Mouse (Mus musculus) midbrain, embryonic 10.5 days (tissue): ENCODE results near the gene Lrrc66. TPM values are rescaled to one million over a fixed set of nuclear protein-coding genes. Genes with fewer than 3 reads are reported as not detected.

Source experiments
- DNase-seq: peaks from one replicate; pipeline ENCODE4 v3.0.0-alpha.2; 2017; ENCODE audit warnings: low spot score
- H3K27ac ChIP-seq: fragments of 300-500 bp; sonication (generic); replicated peaks from 2 replicates; pipeline ENCODE4 v1.5.1; 2016; ENCODE audit warnings: mild to moderate bottlenecking
- H3K27me3 ChIP-seq: fragments of 300-500 bp; sonication (generic); 2 replicates; pipeline ENCODE4 v1.6.1; 2016; ENCODE audit warnings: low read depth, mild to moderate bottlenecking; ENCODE audit not compliant: poor library complexity, severe bottlenecking
- H3K36me3 ChIP-seq: fragments of 300-500 bp; sonication (generic); 2 replicates; pipeline ENCODE4 v1.6.1; 2016; ENCODE audit warnings: mild to moderate bottlenecking, moderate library complexity
- H3K4me1 ChIP-seq: fragments of 300-500 bp; sonication (generic); 2 replicates; pipeline ENCODE4 v1.6.1; 2016
- H3K4me3 ChIP-seq: fragments of 300-500 bp; sonication (generic); 2 replicates; pipeline ENCODE4 v1.5.1; 2016; ENCODE audit warnings: mild to moderate bottlenecking, moderate library complexity
- H3K9me3 ChIP-seq: fragments of 300-500 bp; sonication (generic); replicated peaks from 2 replicates; pipeline ENCODE4 v1.6.1; 2016; ENCODE audit warnings: mild to moderate bottlenecking
- WGBS: fragments of 180-500 bp; shearing (Covaris S2); methylation state at CpG from one replicate; pipeline ENCODE4 v1.1.7; 2016; 5-methylcytosine and 5-hydroxymethylcytosine counted together
- polyA plus RNA-seq: library from polyadenylated mRNA; unstranded; fragments of >200 nt; fragmentation: Nextera tagmentation; extraction: Ambion mirVana; gene quantifications from 2 replicates; pipeline ENCODE4 v1.2.1, GENCODE M21; 2016

Lrrc66 gene
- polyA plus RNA-seq, 1 experiment from 2014 or later, result 0.06 TPM

DNA sequence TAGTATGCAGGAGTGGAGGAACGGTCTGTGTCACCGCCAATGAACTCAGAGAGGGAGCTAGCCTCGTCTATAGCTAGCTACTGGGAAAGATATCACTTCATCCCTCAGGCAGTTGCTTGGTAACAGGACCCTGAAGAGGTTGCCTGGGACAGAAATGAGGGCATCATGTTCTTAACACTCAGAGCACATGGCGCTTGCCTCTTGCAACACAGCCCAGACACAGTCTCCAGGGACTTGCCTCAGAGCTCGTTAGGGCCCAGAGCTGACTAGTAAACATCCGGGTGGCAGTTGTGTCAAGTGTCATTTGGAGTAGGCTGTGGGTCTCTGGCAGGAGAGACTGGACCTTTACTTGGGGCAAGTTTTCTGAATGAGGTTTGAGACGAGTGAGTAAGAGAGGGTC, 58.5 kb downstream of the Lrrc66 start:
- H3K27me3 ChIP-seq, result no peaks in the 10 kb centered on the region
- WGBS, result 88% methylated on average over 7 of the region's 7 CpGs
- no peaks in the 10 kb centered on the region for H3K36me3 ChIP-seq
- H3K9me3 ChIP-seq, result no peaks in the 10 kb centered on the region
- no peak for DNase-seq
- no peak overlapping the region for H3K27ac ChIP-seq
- H3K4me3 ChIP-seq, result no peak overlapping the region
- peaks cover 18% of the 10 kb centered on the region for H3K4me1 ChIP-seq

DNA sequence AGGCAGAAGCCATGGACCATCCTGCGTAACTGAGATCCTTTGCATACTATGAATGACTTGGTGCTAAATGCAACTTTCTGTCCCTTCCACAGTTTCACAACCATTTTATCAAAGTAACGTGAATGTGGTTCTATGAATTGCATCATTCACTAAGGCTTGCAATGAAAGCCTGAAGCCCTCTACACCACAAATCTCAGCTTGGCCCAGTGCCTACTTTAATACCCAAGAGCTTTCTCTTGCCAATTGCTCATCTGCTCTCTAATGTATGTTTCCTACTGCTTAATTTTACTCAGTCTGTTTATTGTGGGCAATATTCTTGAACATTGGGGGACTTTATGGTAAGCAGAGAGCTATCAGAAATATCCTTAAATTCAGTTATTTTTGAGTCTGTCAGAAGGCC, 59.5 kb downstream of the Lrrc66 start:
- no peaks in the 10 kb centered on the region for H3K36me3 ChIP-seq
- no peak overlapping the region for H3K4me3 ChIP-seq
- DNase-seq, result no peak
- peaks cover 18% of the 10 kb centered on the region for H3K4me1 ChIP-seq
- H3K27ac ChIP-seq, result no peak overlapping the region
- no peaks in the 10 kb centered on the region for H3K27me3 ChIP-seq
- H3K9me3 ChIP-seq, result no peaks in the 10 kb centered on the region
- WGBS, result 90% methylated on average over 2 of the region's 2 CpGs

DNA sequence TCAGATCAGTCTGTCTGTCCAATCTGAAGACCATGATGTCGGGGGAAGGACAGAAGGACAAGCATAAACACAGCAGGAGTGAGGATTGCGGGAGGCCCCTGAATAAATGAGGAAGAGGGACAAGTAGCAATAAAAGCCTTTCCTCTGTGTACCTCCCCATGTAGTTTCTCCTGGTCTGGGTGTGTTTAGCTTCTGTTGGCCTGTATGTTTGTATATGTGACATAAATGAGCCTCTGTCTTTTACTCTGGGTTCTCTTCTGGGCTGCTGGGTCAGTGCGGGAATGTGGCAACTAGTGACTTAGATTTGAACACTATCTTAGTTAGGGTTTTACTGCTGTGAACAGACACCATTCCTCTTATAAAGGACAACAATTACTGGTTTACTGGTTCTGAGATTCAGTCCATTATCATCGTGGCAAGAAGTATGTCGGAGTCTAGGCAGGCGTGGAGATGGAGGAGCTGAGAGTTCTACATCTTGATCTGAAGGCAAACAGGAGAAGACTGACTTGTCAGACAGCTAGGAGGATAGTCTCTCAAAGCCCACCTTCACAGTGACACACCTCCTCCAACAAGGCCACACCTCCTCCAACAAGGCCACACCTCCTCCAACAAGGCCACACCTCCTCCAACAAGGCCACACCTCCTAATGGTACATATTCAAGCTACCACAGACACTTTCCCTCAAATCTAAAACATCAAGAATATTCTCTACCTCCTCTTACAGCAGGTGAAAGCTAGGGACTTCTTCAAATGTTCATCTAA, 60.8 kb downstream of the Lrrc66 start:
- 93% methylated on average over 6 of the region's 6 CpGs for WGBS
- Histone ChIP-seq H3K27ac (no peak overlapping the region), H3K36me3 (no peaks in the 10 kb centered on the region), H3K27me3 (no peaks in the 10 kb centered on the region), H3K4me1 (peaks cover 15% of the 10 kb centered on the region), H3K9me3 (no peaks in the 10 kb centered on the region), H3K4me3 (no peak overlapping the region)
- no peak for DNase-seq

DNA sequence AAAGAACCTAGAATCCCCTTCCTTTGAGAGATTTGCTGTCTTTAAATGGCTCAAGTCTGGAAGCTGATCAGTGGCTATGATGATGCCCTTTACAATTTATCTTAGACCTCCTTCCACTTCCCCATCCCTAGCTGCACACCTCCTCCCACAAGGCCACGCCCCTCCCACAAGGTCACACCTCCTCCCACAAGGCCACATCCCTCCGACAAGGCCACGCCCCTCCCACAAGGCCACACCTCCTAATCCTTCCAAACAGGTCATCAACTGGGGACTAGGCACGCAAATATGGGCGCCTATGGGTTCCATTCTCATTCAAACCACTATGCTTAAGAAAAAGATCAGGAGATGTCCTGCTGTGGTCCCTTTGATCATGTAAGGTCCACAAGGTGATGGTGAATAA, 63.1 kb downstream of the Lrrc66 start:
- Histone ChIP-seq H3K27ac (no peak overlapping the region), H3K36me3 (no peaks in the 10 kb centered on the region), H3K27me3 (no peaks in the 10 kb centered on the region), H3K9me3 (no peaks in the 10 kb centered on the region), H3K4me1 (no peaks in the 10 kb centered on the region), H3K4me3 (no peak overlapping the region)
- WGBS, result 82% methylated on average over 5 of the region's 5 CpGs
- DNase-seq, result no peak

DNA sequence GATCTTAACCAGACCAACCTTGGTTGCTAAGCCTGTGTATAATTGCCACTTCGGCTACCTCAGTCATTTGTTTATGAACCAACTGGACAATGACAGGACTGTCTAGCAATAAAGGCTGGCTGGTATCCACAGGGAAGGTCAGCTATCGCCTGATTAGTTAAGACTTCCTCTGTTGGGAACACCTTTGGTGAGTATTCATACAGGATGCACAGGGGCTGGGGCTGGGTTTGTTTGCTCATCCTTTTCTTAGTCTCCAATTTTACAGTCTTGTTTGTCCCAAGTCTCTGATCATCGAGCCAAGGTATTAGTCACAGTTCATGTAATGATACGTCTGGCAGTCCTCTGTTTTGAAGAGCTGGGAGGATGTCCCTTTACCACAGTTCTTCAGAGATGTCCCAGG, 65.4 kb downstream of the Lrrc66 start:
- no peak overlapping the region for H3K27ac ChIP-seq
- no peaks in the 10 kb centered on the region for H3K9me3 ChIP-seq
- DNase-seq, result no peak
- no peak overlapping the region for H3K4me3 ChIP-seq
- WGBS, result 94% methylated on average over 4 of the region's 4 CpGs
- no peaks in the 10 kb centered on the region for H3K4me1 ChIP-seq
- H3K27me3 ChIP-seq, result no peaks in the 10 kb centered on the region
- H3K36me3 ChIP-seq, result peaks cover 2% of the 10 kb centered on the region; the same call in 1 of the 2 replicates

DNA sequence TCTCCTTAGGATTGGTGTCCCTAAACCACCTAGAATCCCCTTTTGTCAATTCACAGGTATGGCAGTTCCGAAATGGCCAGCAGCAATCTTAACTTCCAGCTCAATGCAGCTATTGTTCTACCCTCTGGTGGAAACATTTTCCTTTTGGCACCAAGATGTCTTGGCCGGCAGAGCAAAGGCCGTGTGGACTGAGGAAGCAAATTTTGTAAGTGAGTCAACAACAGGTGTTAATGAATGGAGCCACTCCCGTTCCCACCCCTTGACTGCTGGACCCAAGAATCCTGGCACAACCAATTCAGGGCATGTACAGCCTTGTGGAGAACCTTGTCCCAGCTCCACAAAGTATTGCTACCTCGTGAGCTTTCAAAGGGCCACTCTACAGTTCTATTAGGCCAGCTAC, 66.2 kb downstream of the Lrrc66 start:
- no peak for DNase-seq
- H3K4me3 ChIP-seq, result no peak overlapping the region
- 87% methylated on average over 5 of the region's 5 CpGs for WGBS
- no peaks in the 10 kb centered on the region for H3K27me3 ChIP-seq
- no peaks in the 10 kb centered on the region for H3K9me3 ChIP-seq
- H3K36me3 ChIP-seq, result peaks cover 10% of the 10 kb centered on the region
- no peaks in the 10 kb centered on the region for H3K4me1 ChIP-seq
- H3K27ac ChIP-seq, result no peak overlapping the region

DNA sequence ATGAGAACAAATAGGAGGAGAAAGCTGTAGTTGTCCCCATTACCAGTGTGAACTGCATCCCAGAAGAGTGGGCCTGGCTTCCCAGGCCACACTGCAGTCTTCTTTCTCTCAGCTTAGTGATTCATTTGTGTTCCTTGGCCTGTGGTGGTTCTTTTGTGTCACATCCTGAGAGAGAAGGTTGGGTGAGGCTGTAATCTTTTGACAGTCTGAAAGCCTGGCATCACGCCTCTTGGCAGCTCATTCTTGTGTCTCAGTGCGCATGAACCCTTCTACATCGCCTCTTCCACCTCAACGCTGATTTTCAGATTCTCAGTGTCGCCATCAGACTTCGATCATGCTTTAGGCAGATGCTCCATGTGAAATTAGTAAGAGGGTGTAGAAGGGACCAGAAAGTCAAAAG, 68.3 kb downstream of the Lrrc66 start:
- WGBS, result 91% methylated on average over 6 of the region's 6 CpGs
- Histone ChIP-seq H3K27ac (no peak overlapping the region), H3K4me3 (no peak overlapping the region), H3K36me3 (peaks cover 31% of the 10 kb centered on the region), H3K27me3 (no peaks in the 10 kb centered on the region), H3K9me3 (no peaks in the 10 kb centered on the region), H3K4me1 (no peaks in the 10 kb centered on the region)
- DNase-seq, result no peak

DNA sequence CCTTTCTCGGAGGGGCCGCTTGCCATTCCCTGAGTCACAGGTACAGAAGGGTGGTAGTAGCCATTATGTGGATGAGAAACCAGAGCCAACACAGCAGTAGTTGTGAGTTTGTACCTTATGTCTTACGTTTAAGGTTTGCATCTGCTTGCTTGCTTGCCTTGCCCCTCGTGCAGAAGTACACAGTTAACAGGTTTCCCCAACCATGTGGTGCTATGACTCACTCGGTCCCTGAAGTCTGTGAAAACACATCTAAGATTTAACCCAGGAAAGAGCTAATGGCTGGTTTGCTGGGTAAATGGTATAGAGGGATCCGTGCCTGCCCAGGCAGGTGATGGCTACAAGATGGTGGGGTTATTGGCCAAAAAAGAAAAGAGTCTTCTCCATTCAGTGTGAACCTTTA, 73.6 kb downstream of the Lrrc66 start:
- H3K27me3 ChIP-seq, result no peaks in the 10 kb centered on the region
- H3K4me3 ChIP-seq, result no peak overlapping the region
- DNase-seq, result no peak
- peaks cover 65% of the 10 kb centered on the region for H3K36me3 ChIP-seq
- no peak overlapping the region for H3K27ac ChIP-seq
- H3K9me3 ChIP-seq, result no peaks in the 10 kb centered on the region
- whole genome bisulfite sequencing, result 91% methylated on average over 6 of the region's 6 CpGs
- H3K4me1 ChIP-seq, result peaks cover 6% of the 10 kb centered on the region

DNA sequence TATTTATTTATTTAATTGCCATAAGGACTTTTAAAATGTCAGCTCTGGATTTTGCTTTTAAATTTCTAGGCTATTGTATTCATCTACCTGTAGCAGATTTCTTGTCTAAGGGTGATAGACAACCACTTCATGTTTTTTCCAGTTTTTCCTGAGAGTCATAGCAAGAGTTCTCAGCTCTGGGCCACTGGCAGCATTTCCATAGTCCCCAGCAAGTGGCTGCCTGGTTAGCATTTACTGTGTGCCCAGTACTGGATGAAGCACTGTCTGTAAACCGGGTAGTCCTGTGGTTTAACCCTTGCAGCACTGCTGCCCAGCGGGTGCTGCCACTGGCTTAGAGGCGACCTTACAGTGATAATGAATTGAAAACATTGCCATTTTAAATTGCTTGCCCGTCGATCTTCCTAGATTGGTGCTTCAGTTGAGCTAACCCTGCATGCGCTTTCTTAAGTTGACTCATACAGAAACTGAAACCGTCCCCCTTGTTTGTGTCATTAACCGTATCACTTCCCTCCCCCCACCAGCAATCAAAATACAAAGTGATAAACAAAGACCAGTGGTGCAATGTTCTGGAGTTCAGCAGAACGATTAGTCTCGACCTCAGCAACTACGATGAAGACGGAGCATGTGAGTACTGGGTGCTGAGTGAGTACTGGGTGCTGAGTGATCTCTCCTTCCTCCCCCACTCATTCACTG, 75.4 kb downstream of the Lrrc66 start:
- peaks cover 79% of the 10 kb centered on the region for H3K36me3 ChIP-seq

More for the DNA sequence above, 75.4 kb downstream of the Lrrc66 start:
- no peak overlapping the region for H3K4me3 ChIP-seq
- WGBS, result 81% methylated on average over 12 of the region's 12 CpGs
- peaks cover 6% of the 10 kb centered on the region for H3K4me1 ChIP-seq
- H3K27me3 ChIP-seq, result no peaks in the 10 kb centered on the region
- 0 out of 2 replicates have a peak overlapping the region, but pooled peaks have one; percentile 47 for H3K27ac ChIP-seq
- no peaks in the 10 kb centered on the region for H3K9me3 ChIP-seq
- no peak for DNase-seq

Other genes with a start within 250 kb of the Lrrc66 start
- not detected in 2 replicates for gene Cwh43, start 226.5 kb downstream of the Lrrc66 start, polyA plus RNA-seq
- gene Dcun1d4, start 151.5 kb downstream of the Lrrc66 start, polyA plus RNA-seq, result 46.0 and 54.9 TPM in 2 replicates
- 21.3 and 21.8 TPM in 2 replicates for gene Sgcb, start 15.3 kb upstream of the Lrrc66 start, polyA plus RNA-seq
- not detected in 2 replicates for gene Spata18, start 18.9 kb upstream of the Lrrc66 start, polyA plus RNA-seq